Mouse (Mus musculus) testis, adult 2 months (tissue): ENCODE results near the gene Tmem164.

Experiments used
- CTCF ChIP-seq: fragments of 200-500 bp; IDR thresholded peaks from 2 replicates; pipeline ENCODE4 v1.5.1; 2012; ENCODE audit warnings: low read depth, mild to moderate bottlenecking, inconsistent platforms, low read length, moderate library complexity; ENCODE audit not compliant: control insufficient read depth, insufficient read depth, insufficient replicate concordance
- POLR2A ChIP-seq: fragments of 200-500 bp; IDR thresholded peaks from 2 replicates; pipeline ENCODE4 v1.6.1; 2012; ENCODE audit warnings: low read depth, mild to moderate bottlenecking, inconsistent platforms, low read length, moderate library complexity; ENCODE audit not compliant: control insufficient read depth

- TF ChIP-seq POLR2A = no peak
- no peak for TF ChIP-seq CTCF
Measured at GRCm38 (mm10) chrX:142693256-142693655, 12.1 kb downstream of the Tmem164 start.
